Mouse (Mus musculus) urinary bladder, postnatal 0 days (tissue): Measurements from ENCODE around the gene Vwa2. TPM values are rescaled to one million over a fixed set of nuclear protein-coding genes. Genes with fewer than 3 reads are reported as not detected.

ENCODE experiments used
- polyA plus RNA-seq: library from polyadenylated mRNA; unstranded; fragments of >200 nt; fragmentation: Nextera tagmentation; extraction: Ambion mirVana; gene quantifications from 2 replicates; pipeline ENCODE4 v1.2.1, GENCODE M21; 2015

Gene Vwa2
- 0.07 and 0.10 TPM in 2 replicates for polyA plus RNA-seq

GRCm38 (mm10) chr19:56873816-56874600, at the start of gene Vwa2:
Gene Vwa2, plus strand, starts transcription at chr19:56874249.

GRCm38 (mm10) chr19:56826047-56826631, 47.9 kb upstream of the Vwa2 start, which contains the start of gene Tdrd1:
Gene Tdrd1, plus strand, starts transcription at chr19:56826209.

Other genes starting within 250 kb of the Vwa2 start
- gene Adrb1, start 152.1 kb upstream of the Vwa2 start, polyA plus RNA-seq: 0.62 and 0.66 TPM in 2 replicates
- gene Ccdc186, start 52.1 kb upstream of the Vwa2 start, polyA plus RNA-seq: 15.3 and 16.8 TPM in 2 replicates
- 0.10 and 0.21 TPM in 2 replicates for gene Tdrd1, start 48.0 kb upstream of the Vwa2 start, polyA plus RNA-seq
- gene Afap1l2, start 134.0 kb downstream of the Vwa2 start, polyA plus RNA-seq: 8.2 and 8.4 TPM in 2 replicates